Mouse (Mus musculus) neutrophil, adult 5-6 weeks (primary cell): ENCODE measurements around the gene Cttnbp2. TPM values are rescaled to one million over a fixed set of nuclear protein-coding genes. Genes with fewer than 3 reads are reported as not detected.
"Not testable (repeated sequence)": the region's sequence is repeated elsewhere in the genome, so short reads cannot be mapped to it uniquely, and the experiment has no call there.

ENCODE experiments used
- ATAC-seq: fragments of 151-379, 151-347 bp; 2 replicates; pipeline ENCODE4 v1.8.0; 2017; ENCODE audit warnings: mild to moderate bottlenecking, moderate TSS enrichment; ENCODE audit not compliant: insufficient number of reproducible peaks, poor library complexity, low FRiP score, severe bottlenecking; ENCODE audit errors: extremely low read depth
- total RNA-seq: library from RNA; stranded (forward); fragments of 200-1000 nt; gene quantifications from 2 replicates; pipeline ENCODE4 v1.2.3, GENCODE M21; 2017

The Cttnbp2 gene
- total RNA-seq, 1 experiment from 2014 or later: not detected

DNA sequence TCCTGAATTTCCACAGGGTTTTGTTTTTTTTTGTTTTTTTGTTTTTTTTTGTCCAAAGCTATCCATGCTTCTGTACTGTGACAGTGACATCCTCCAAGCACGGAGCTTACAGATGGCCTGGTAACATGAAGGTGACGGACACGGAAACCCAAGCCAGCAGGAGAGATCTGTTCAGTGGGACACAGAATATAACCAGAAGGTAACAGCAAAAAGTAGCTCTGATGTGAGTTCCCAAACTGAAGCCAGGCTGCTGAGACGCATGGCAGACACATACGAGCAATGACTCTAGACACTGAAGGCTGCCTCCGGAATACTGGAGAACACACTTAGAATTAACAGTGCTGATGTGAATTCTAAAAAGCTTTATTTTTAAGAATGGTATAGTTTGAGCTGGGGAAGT is 89.8 kb downstream of the Cttnbp2 start:
- ATAC-seq: no peak

DNA sequence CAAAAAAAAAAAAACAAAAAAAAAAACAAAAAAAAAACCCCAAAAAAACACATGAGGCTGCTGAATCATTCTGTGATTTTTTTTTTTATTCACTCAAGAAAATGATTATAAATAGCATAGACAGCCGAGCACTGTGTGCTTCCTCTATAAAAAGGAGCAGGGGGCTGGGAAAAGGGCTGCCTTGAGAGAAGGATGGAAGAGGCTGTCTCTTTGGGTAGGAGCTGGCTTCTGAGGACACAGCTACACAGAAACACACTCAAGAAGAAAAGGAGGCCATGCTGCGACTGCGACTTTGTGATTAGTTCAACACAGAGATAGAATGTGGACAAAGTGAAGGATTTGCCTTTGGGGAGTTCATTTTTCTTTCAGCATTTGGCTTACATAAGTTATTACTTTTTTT is 90.3 kb downstream of the Cttnbp2 start:
- no peak for ATAC-seq

DNA sequence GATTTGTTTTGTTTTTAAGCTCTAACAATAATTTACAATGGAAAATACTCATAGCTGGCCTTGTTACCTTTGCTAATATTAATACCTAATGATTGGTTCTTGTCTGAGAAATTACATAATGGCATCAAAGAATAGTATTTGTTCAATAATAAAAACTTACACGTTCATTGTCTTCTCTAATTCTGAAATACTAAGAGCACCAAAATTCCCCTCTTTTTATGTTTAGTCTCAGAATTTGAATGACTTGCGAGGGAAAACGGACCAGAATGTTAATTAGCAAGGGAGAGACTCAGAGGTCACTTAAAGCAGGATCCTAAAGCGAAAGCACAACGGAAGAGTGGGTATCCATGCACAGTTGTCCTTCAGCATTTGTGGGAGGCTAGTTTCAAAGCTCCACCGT is 91.5 kb downstream of the Cttnbp2 start:
- no peak for ATAC-seq

GRCm38 (mm10) chr6:18421561-18421960 is 93.1 kb downstream of the Cttnbp2 start:
- ATAC-seq: no peak

DNA sequence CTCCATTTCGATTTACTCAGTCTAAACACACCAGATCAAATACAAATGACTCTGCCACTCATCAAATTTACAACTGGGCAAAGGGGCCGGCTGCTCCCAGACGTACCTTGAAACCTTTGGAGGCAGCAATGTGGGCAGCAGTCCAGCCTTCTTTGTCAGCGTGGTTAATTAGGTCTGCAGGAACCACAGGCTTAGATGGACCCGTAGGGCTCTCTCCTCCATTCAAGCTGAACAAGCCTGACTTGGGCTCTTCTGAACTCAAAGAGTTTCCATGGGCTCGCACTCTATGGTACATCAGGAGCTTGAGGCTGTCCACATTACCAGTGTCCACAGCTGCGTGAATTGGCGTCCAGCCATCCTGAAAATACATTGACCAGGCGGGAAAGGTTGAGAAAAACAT is 94.0 kb downstream of the Cttnbp2 start:
- no peak for ATAC-seq

DNA sequence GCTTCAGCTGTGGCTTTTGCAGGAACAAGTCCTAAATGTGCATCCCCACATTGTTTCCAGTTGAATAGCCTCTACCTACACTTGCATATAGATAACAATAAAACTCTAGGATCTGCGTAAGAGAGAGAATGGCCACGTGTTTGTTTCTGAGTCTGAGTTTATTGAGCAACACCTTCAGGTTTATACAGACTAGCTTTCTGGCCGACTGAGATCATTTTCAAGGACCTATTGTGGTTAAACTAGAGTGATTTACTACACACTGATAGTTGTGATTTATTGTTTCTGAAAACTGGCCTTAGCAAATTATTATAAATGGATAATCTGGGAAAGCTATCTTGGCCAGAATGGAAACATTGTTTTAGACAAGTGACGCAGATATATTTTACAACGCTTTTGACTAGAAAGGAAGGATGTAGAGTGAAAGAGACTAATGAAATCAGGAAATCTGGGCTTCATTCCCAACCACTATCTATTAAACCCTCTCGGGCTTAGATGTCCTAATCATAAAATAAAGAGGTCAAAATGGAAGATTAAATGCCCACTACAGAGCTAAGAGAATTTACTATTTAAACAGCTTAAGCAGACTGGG is 96.7 kb downstream of the Cttnbp2 start:
- no peak for ATAC-seq

DNA sequence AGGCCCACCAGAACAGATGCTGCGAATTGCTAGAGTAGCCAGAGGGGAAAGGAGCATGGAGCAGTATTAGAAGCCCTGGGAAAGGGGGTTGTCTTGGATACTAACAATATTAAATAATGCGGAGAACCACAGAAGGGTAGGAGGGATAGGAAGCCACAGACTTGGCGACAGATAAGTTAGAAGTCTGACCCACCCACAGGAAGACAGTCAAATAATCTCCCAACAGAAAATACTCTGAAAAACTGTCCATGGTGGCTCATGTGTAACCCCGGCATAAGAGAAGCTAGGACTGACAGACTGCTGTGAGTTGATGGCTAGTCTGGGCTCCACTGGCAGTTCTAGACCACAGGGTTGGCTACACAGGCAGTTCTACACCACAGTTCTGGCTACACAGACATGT is 98.7 kb downstream of the Cttnbp2 start:
- ATAC-seq: no peak

- no peak for ATAC-seq
Observed at GRCm38 (mm10) chr6:18411505-18412225, 103.0 kb downstream of the Cttnbp2 start.

- no peak for ATAC-seq
Observed at GRCm38 (mm10) chr6:18408445-18408844, 106.2 kb downstream of the Cttnbp2 start.

- no peak for ATAC-seq
Observed at GRCm38 (mm10) chr6:18401066-18401674, 113.5 kb downstream of the Cttnbp2 start.

GRCm38 (mm10) chr6:18381380-18381779 is 133.3 kb downstream of the Cttnbp2 start:
- ATAC-seq: no peak

DNA sequence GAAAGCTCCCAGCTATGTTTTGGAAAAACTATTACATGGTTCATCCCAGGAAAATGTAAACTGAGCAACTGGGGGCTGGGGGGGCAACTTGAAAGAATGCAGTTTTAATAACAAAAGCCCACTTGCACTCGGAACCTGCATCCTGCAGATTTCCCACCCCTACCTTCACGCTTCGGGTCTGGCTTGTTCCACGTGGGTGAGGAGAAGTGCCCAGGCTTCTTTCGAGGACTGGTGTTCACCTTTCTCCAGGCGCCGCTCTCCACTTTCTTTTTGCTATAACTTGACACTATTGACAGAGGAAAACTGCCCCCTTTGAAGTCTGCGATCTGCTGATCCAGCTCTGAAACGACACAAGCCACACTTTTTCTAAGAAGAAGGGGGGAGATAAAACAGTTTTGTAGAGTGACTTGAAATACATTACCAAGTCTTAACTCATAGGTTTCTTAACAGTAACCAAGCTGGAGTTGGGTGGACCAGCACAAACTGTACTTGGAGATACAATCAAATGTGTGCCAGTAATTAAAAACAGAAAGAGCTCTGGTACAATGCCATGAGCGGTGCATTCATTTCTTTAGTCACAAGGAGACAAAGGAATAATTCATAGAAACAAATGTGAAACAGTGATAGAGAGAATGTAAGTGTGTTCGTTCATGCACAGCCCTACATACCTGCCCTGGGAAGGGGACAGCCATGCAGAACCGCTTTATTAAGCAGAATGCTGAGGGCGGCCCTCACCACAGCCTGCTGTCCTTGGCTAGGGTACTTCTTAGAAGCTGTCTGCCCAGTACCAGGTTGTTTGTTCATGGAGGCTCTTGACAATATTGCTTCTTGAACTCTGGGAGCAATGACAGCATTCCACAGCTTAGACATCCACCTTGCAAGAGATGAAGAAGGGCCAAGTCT is 134.1 kb downstream of the Cttnbp2 start:
- ATAC-seq: no peak

GRCm38 (mm10) chr6:18377755-18378154 is 136.9 kb downstream of the Cttnbp2 start:
- not testable (repeated sequence) for ATAC-seq

- ATAC-seq: no peak
Observed at GRCm38 (mm10) chr6:18374744-18375143, 139.9 kb downstream of the Cttnbp2 start.

DNA sequence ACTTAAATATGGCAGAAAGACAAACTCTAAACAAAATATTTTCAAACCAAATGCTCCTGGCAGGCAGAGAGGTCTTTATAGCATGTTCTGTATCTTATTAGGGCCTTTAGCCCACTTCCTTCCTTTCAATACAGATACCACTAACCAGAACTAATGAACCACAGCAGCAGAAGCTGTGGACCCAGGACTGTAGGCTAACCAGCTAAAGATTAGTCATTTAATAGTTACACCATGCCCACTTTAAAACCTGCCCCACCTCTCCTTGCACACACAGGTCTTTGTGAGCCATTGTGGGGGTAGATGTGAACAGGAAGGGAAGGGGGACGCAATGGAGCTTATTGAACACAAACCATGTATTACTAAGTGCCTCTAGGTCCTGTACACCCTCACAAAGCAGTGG is 141.0 kb downstream of the Cttnbp2 start:
- ATAC-seq: no peak

DNA sequence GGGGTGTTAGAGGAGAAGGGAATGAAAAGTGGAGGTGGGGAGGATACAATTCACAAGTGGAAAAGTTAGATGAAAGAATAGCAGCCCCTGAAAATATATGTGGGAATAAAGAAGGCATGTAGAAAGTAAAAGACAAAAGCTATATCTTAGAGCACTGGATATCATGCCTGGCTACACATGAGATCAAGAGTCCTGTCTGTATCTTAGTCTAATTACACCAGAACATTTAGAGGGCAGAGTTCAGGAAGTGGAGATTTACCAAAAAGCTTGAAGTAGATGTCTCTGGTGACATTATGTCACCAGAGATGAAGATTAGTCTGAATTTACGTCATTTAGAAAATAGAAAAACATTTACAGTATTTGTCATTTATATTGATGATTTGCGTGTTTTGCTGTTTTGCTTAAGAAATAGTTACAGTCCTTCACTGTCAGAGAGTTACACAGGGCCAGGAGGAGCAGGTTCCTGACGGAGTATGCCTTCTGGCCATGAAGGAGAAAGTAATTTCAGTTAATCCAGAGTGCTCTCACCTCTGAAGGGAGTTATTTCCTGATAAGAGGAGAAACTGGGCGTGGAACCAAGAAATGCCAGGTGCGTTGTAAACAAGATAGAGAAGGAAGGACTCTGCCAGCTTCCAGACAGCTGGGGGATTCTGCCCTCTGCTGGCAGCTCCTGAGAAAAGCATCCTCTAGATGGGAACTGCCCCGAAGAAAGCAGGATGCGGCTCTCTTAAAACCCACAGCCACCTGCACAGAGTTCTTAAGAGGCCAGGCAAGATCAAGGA is 142.0 kb downstream of the Cttnbp2 start:
- ATAC-seq: no peak

GRCm38 (mm10) chr6:18369723-18370122 is 144.9 kb downstream of the Cttnbp2 start:
- no peak for ATAC-seq

- no peak for ATAC-seq
Observed at GRCm38 (mm10) chr6:18369054-18369453, 145.6 kb downstream of the Cttnbp2 start.

- ATAC-seq: no peak
Observed at GRCm38 (mm10) chr6:18362232-18362631, 152.4 kb downstream of the Cttnbp2 start.
